Mouse (Mus musculus) adrenal gland, adult 8-10 months (tissue): ENCODE results near the gene Gm36028. TPM values are rescaled to one million over a fixed set of nuclear protein-coding genes. Genes with fewer than 3 reads are reported as not detected.

Experiments
- DNase-seq: peaks from one replicate; pipeline ENCODE4 v3.0.0; 2022
- total RNA-seq, 4 experiments: library from RNA; stranded (reverse); gene quantifications; 2 replicates each; pipeline ENCODE4 v1.2.4; 2022

Gene Gm36028
- total RNA-seq, 4 experiments from 2014 or later = 0.29 to 0.75 TPM; not detected in 2

- DNase-seq = no peak
These were observed 3.5 kb downstream of the Gm36028 start for GRCm38 (mm10) chr16:37857495-37857894.

GRCm38 (mm10) chr16:37856327-37856726, 4.6 kb downstream of the Gm36028 start:
- DNase-seq = no peak

- DNase-seq = no peak
These were observed 5.4 kb downstream of the Gm36028 start for GRCm38 (mm10) chr16:37855583-37855982.

GRCm38 (mm10) chr16:37854593-37854992, 6.4 kb downstream of the Gm36028 start:
- no peak for DNase-seq

- no peak for DNase-seq
These were observed 6.9 kb downstream of the Gm36028 start for GRCm38 (mm10) chr16:37854054-37854453.

GRCm38 (mm10) chr16:37853279-37853678, 7.7 kb downstream of the Gm36028 start:
- no peak for DNase-seq

GRCm38 (mm10) chr16:37851366-37851765, 9.6 kb downstream of the Gm36028 start:
- DNase-seq = peak; percentile 49

GRCm38 (mm10) chr16:37847081-37847480, 13.9 kb downstream of the Gm36028 start:
- no peak for DNase-seq

- DNase-seq = no peak
These were observed 15.6 kb downstream of the Gm36028 start for GRCm38 (mm10) chr16:37845202-37845925.

GRCm38 (mm10) chr16:37843740-37844139, 17.2 kb downstream of the Gm36028 start:
- no peak for DNase-seq

- no peak for DNase-seq
These were observed 18.5 kb downstream of the Gm36028 start for GRCm38 (mm10) chr16:37842439-37842838.

GRCm38 (mm10) chr16:37837571-37837970, 23.4 kb downstream of the Gm36028 start:
- no peak for DNase-seq

GRCm38 (mm10) chr16:37831041-37831440, 29.9 kb downstream of the Gm36028 start:
- DNase-seq = no peak

- DNase-seq = no peak
These were observed 34.7 kb downstream of the Gm36028 start for GRCm38 (mm10) chr16:37826286-37826685.

- no peak for DNase-seq
These were observed 36.0 kb downstream of the Gm36028 start for GRCm38 (mm10) chr16:37824778-37825505.

- no peak for DNase-seq
These were observed 37.0 kb downstream of the Gm36028 start for GRCm38 (mm10) chr16:37823949-37824348.

- DNase-seq = no peak
These were observed 43.0 kb downstream of the Gm36028 start for GRCm38 (mm10) chr16:37817986-37818385.

- peak; percentile 85 for DNase-seq
These were observed 46.5 kb downstream of the Gm36028 start for GRCm38 (mm10) chr16:37814383-37814971.

- no peak for DNase-seq
These were observed 47.1 kb downstream of the Gm36028 start for GRCm38 (mm10) chr16:37813691-37814382.

- DNase-seq = peak; percentile 44
These were observed 48.5 kb downstream of the Gm36028 start for GRCm38 (mm10) chr16:37812474-37812886.

- no peak for DNase-seq
These were observed 49.1 kb downstream of the Gm36028 start for GRCm38 (mm10) chr16:37811874-37812273.

GRCm38 (mm10) chr16:37809623-37809992, 51.3 kb downstream of the Gm36028 start:
- DNase-seq = no peak
